Mouse (Mus musculus) liver, embryonic 14.5 days (tissue): ENCODE data around the gene Cacnb2. TPM values are rescaled to one million over a fixed set of nuclear protein-coding genes. Genes with fewer than 3 reads are reported as not detected.

ENCODE experiments used
- ATAC-seq: fragments of 200-750 bp; cut with Nextera tagmentation; 2 replicates; pipeline ENCODE4 v1.8.0; 2017; ENCODE audit warnings: moderate number of reproducible peaks, mild to moderate bottlenecking, moderate library complexity; ENCODE audit not compliant: insufficient read depth
- DNase-seq, 3 experiments: peaks; one replicate each; pipeline ENCODE4 v3.0.0-alpha.2; 2012 to 2013; ENCODE audit warnings: low read depth in 3 of 3, low spot score in 3 of 3
- H3K27ac ChIP-seq: fragments of 300-500 bp; sonication (generic); 2 replicates; pipeline ENCODE4 v1.5.1; 2014; ENCODE audit warnings: moderate library complexity, mild to moderate bottlenecking, control low read depth, inconsistent platforms
- H3K27me3 ChIP-seq: fragments of 300-500 bp; sonication (generic); 2 replicates; pipeline ENCODE4 v1.6.1; 2014; ENCODE audit warnings: mild to moderate bottlenecking, low read length, moderate library complexity; ENCODE audit not compliant: control insufficient read depth, insufficient read depth
- H3K36me3 ChIP-seq: fragments of 300-500 bp; sonication (generic); replicated peaks from 2 replicates; pipeline ENCODE4 v1.6.1; 2014; ENCODE audit warnings: low read depth; ENCODE audit not compliant: control insufficient read depth, insufficient read depth
- H3K4me1 ChIP-seq, 2 experiments: fragments of 200-500 bp in 1 of 2; fragments of 300-500 bp in 1 of 2; sonication (generic) in 1 of 2; replicated peaks; 2 replicates each; pipeline ENCODE4 v1.6.1; 2012 to 2014; ENCODE audit warnings: antibody characterized with exemption in 1 of 2, inconsistent platforms in 1 of 2, low read length in 1 of 2; ENCODE audit not compliant: control insufficient read depth in 2 of 2, insufficient read depth in 2 of 2
- H3K4me2 ChIP-seq: fragments of 300-500 bp; sonication (generic); 2 replicates; pipeline ENCODE4 v1.6.1; 2014; ENCODE audit warnings: low read depth, mild to moderate bottlenecking, control low read depth, moderate library complexity
- H3K4me3 ChIP-seq, 2 experiments: fragments of 200-500 bp in 1 of 2; fragments of 300-500 bp in 1 of 2; sonication (generic) in 1 of 2; 2 replicates each; pipeline ENCODE4 v1.5.1; 2012 to 2014; ENCODE audit warnings: low read depth in 2 of 2, low read length in 2 of 2, mild to moderate bottlenecking in 2 of 2, control low read depth in 1 of 2, inconsistent platforms in 1 of 2, moderate library complexity in 1 of 2; ENCODE audit not compliant: insufficient read depth in 1 of 2
- H3K9ac ChIP-seq: fragments of 300-500 bp; sonication (generic); replicated peaks from 2 replicates; pipeline ENCODE4 v1.6.1; 2014; ENCODE audit warnings: mild to moderate bottlenecking, control low read depth, moderate library complexity
- H3K9me3 ChIP-seq: fragments of 300-500 bp; sonication (generic); 2 replicates; pipeline ENCODE4 v1.6.1; 2016; ENCODE audit warnings: low read length, mixed read lengths; ENCODE audit not compliant: control insufficient read depth
- CTCF ChIP-seq: IDR thresholded peaks from 2 replicates; pipeline ENCODE4 v1.5.1; 2016; ENCODE audit warnings: antibody characterized with exemption, low read depth, control low read depth
- EP300 ChIP-seq: IDR thresholded peaks from 2 replicates; pipeline ENCODE4 v1.6.1; 2016; ENCODE audit warnings: antibody characterized with exemption, low read depth
- WGBS: fragments of 180-500 bp; shearing (Covaris S2); extraction: QIAGEN DNeasy Blood & Tissue Kit; methylation state at CpG from one replicate; pipeline ENCODE4 v1.1.7; 2014; ENCODE audit not compliant: insufficient replicate concordance; 5-methylcytosine and 5-hydroxymethylcytosine counted together
- polyA plus RNA-seq, 2 experiments: library from polyadenylated mRNA; depleted of rRNA in 1 of 2; stranded (reverse) in 1 of 2; unstranded in 1 of 2; fragments of >200 nt; fragmentation: Nextera tagmentation in 1 of 2; extraction: Ambion mirVana in 1 of 2; gene quantifications; 2 replicates each; pipeline versions ENCODE4 v1.2.1 to v1.2.3; 2012 to 2014

Cacnb2 gene
- polyA plus RNA-seq, 2 experiments, result 0.04 to 0.37 TPM

GRCm38 (mm10) chr2:14787983-14788382 is 185.1 kb downstream of the Cacnb2 start:
- DNase-seq (no peak), ATAC-seq (no peak)
- H3K4me3 ChIP-seq, result no peak overlapping the region
- H3K4me2 ChIP-seq, result no peak overlapping the region
- H3K9me3 ChIP-seq, result no peaks in the 10 kb centered on the region
- no peak overlapping the region for H3K9ac ChIP-seq
- H3K36me3 ChIP-seq, result no peaks in the 10 kb centered on the region
- 64% methylated on average over 2 of the region's 2 CpGs for WGBS
- no peaks in the 10 kb centered on the region for H3K27me3 ChIP-seq
- H3K27ac ChIP-seq, result no peak overlapping the region
- H3K4me1 ChIP-seq, result no peaks in the 10 kb centered on the region
- TF ChIP-seq CTCF (no peak), EP300 (no peak)

DNA sequence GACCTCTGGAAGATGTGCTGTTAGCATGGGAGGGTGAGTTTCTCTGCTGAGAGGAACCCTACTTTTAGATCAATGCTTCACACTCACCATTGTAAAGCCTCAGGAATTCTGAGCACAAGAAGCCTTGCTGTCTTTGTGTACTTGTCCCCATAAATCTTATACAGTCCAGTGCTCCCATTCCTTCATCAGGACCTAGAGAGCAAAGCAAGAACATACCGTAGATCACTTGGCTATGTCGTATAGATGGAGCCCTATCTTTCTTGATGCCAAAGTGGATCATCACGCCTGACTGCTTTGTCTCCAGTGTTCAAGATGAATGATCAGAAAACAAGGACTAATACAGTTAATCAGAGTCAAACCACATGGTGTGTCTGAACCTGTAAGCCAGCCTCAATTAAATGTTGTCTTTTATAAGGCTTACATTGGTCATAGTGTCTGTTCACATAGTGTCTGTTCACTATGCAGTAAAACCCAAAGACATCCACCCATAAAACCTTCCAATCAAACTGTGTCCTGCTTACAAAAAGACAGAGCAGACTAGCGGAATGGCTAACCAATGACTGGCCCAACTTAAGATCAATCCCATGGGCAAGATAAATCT is 198.7 kb downstream of the Cacnb2 start:
- Histone ChIP-seq H3K9me3 (no peaks in the 10 kb centered on the region), H3K4me1 (no peaks in the 10 kb centered on the region), H3K9ac (no peak overlapping the region), H3K4me3 (no peak overlapping the region), H3K27ac (no peak overlapping the region), H3K36me3 (no peaks in the 10 kb centered on the region), H3K4me2 (no peak overlapping the region), H3K27me3 (no peaks in the 10 kb centered on the region)
- WGBS, result 65% methylated on average over 4 of the region's 4 CpGs
- ATAC-seq (no peak), DNase-seq (no peak)
- TF ChIP-seq CTCF (no peak), EP300 (no peak)

DNA sequence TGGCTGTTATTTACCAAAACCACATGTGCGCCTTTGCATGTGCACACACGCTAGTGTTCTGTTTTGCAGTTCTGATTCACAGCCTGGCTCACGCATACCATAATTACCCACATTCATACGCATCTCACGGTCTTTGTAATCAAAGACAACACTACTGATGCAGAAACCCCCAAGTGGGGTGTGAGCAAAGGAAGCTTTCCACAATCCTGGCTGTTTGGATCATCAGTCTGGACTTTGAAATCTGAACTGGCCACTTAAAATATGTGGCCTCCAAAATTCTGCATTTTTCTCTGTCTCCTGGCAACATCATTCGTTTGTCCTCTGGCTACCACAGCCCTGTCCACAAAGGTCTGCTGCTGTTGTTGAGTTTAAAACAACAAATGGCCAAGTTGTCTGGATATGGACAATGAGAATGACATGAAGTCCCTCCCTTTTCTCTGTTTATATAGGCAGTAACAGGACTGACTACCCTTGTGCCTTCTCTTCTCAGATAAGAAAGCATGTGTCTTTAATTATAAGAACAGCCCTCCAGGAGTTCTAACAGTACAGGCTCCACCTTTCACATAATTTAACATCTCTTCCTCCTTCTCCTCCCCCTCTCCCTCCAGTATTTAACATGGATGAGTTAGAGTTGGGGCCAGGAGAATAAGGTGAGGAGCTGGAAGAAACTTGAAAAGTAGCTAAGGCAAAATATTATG is 204.9 kb downstream of the Cacnb2 start:
- no peak for DNase-seq
- 60% methylated on average over 6 of the region's 6 CpGs for WGBS

GRCm38 (mm10) chr2:14814977-14815376 is 212.1 kb downstream of the Cacnb2 start:
- Histone ChIP-seq H3K9me3 (no peaks in the 10 kb centered on the region), H3K4me1 (no peaks in the 10 kb centered on the region), H3K4me2 (no peak overlapping the region), H3K9ac (no peak overlapping the region), H3K36me3 (no peaks in the 10 kb centered on the region), H3K4me3 (no peak overlapping the region), H3K27me3 (no peaks in the 10 kb centered on the region), H3K27ac (no peak overlapping the region)
- no peak for TF ChIP-seq EP300
- no peak for TF ChIP-seq CTCF
- DNase-seq, result no peak
- no peak for ATAC-seq

More for the DNA sequence above, 204.9 kb downstream of the Cacnb2 start:
- no peaks in the 10 kb centered on the region for H3K27me3 ChIP-seq
- no peak for ATAC-seq
- no peak overlapping the region for H3K9ac ChIP-seq
- no peak overlapping the region for H3K27ac ChIP-seq
- no peaks in the 10 kb centered on the region for H3K36me3 ChIP-seq
- H3K4me1 ChIP-seq, result no peaks in the 10 kb centered on the region
- no peaks in the 10 kb centered on the region for H3K9me3 ChIP-seq
- TF ChIP-seq CTCF (no peak), EP300 (no peak)
- H3K4me3 ChIP-seq, result no peak overlapping the region
- H3K4me2 ChIP-seq, result no peak overlapping the region

GRCm38 (mm10) chr2:14818651-14819050 is 215.8 kb downstream of the Cacnb2 start:
- H3K9me3 ChIP-seq, result no peaks in the 10 kb centered on the region
- no peaks in the 10 kb centered on the region for H3K36me3 ChIP-seq
- no peaks in the 10 kb centered on the region for H3K4me1 ChIP-seq
- TF ChIP-seq CTCF, result no peak
- no peak for TF ChIP-seq EP300
- no peak overlapping the region for H3K27ac ChIP-seq
- H3K27me3 ChIP-seq, result no peaks in the 10 kb centered on the region
- DNase-seq, result no peak
- no peak overlapping the region for H3K9ac ChIP-seq
- no peak overlapping the region for H3K4me2 ChIP-seq
- no peak for ATAC-seq
- WGBS, result 48% methylated on average over 1 of the region's 1 CpGs
- H3K4me3 ChIP-seq, result no peak overlapping the region
